Mouse (Mus musculus): ENCODE results near the gene Col16a1. TPM values are rescaled to one million over a fixed set of nuclear protein-coding genes. Genes with fewer than 3 reads are reported as not detected.

Col16a1 gene
- polyA plus RNA-seq, 1 experiment from 2014 or later: 2.3 TPM

Other genes starting within 250 kb of the Col16a1 start
- gene Ptp4a2, start 236.6 kb upstream of the Col16a1 start, polyA plus RNA-seq (2016; fragmentation: Nextera tagmentation; extraction: Ambion mirVana): 317 and 328 TPM in 2 replicates
- not detected in 2 replicates for gene Spocd1, start 118.6 kb upstream of the Col16a1 start, polyA plus RNA-seq (2016; fragmentation: Nextera tagmentation; extraction: Ambion mirVana)
- 0.84 and 1.4 TPM in 2 replicates for gene Adgrb2, start 63.0 kb upstream of the Col16a1 start, polyA plus RNA-seq (2016; fragmentation: Nextera tagmentation; extraction: Ambion mirVana)
- gene Pef1, start 54.7 kb downstream of the Col16a1 start, polyA plus RNA-seq (2016; fragmentation: Nextera tagmentation; extraction: Ambion mirVana): 69.8 and 70.4 TPM in 2 replicates
- 0.32 and 0.36 TPM in 2 replicates for gene Hcrtr1, start 91.5 kb downstream of the Col16a1 start, polyA plus RNA-seq (2016; fragmentation: Nextera tagmentation; extraction: Ambion mirVana)
- 7.2 and 7.6 TPM in 2 replicates for gene Tinagl1, start 127.3 kb downstream of the Col16a1 start, polyA plus RNA-seq (2016; fragmentation: Nextera tagmentation; extraction: Ambion mirVana)
- gene Gm853, start 174.6 kb downstream of the Col16a1 start, polyA plus RNA-seq (2016; fragmentation: Nextera tagmentation; extraction: Ambion mirVana): not detected in 2 replicates
- 53.3 and 63.2 TPM in 2 replicates for gene Serinc2, start 231.4 kb downstream of the Col16a1 start, polyA plus RNA-seq (2016; fragmentation: Nextera tagmentation; extraction: Ambion mirVana)